In genomic region chr2:166615338-166616075, GRCm38 (mm10) we compare ENCODE assay signal across 13 mouse cellular contexts.
A peak's percentile ranks its signal among the peaks of the same experiment; 100 is the strongest.
DNase-seq lines count a peak whose midpoint lies in the region; ATAC-seq and TF ChIP-seq lines count a peak whose summit lies in the region.
"Had no signal": no experiment of that assay in that cellular context is flagged by ENCODE, and none has a peak within 500 bp of the region (broad histone marks: within the 10 kb centered on the region; RNA-seq: fewer than 3 reads in every experiment).

No protein-coding gene starts in this region.

- H3K4me1 ChIP-seq in stomach, postnatal 0 days (replicated peaks; ENCODE audit: control insufficient read depth, insufficient read depth), result no peaks in the 10 kb centered on the region
- H3K4me1 ChIP-seq: limb, embryonic 13.5 days had no signal

- 68% methylated on average over 2 of the region's 2 CpGs for WGBS in stomach, postnatal 0 days

- peak overlapping the region; percentile 43; the same call in 1 of the 2 replicates for H3K27ac ChIP-seq in layer of hippocampus, adult 2 months
- peak overlapping the region; percentile 92 for H3K27ac ChIP-seq in gastrocnemius, adult 2 months
- 0 out of 2 replicates have a peak overlapping the region, but pooled peaks have one; percentile 30 for H3K27ac ChIP-seq in stomach, postnatal 0 days (replicated peaks)
- H3K27ac ChIP-seq: hindbrain, postnatal 0 days; limb, embryonic 13.5 days had no signal

- ATAC-seq in stomach, postnatal 0 days (ENCODE audit: low FRiP score, low TSS enrichment), result peak; percentile 21; the same call in 1 of the 2 replicates
- ATAC-seq: hindbrain, postnatal 0 days; liver, postnatal 0 days had no signal

- intact Hi-C loops in gastrocnemius, adult 2 months (cut with DNase I), result no loop called here
- intact Hi-C loops in left cerebral cortex, postnatal 25 days (cut with DNase I), result no loop called here

- H3K9me3 ChIP-seq in stomach, postnatal 0 days (ENCODE audit: control insufficient read depth, low read length), result no peaks in the 10 kb centered on the region
- H3K9me3 ChIP-seq: limb, embryonic 13.5 days had no signal

- no peaks in the 10 kb centered on the region for H3K27me3 ChIP-seq in stomach, postnatal 0 days (ENCODE audit: control insufficient read depth, insufficient read depth, low read length)
- H3K27me3 ChIP-seq: limb, embryonic 13.5 days had no signal

- no peaks in the 10 kb centered on the region for H3K36me3 ChIP-seq in stomach, postnatal 0 days (ENCODE audit: control insufficient read depth, insufficient read depth, low read length)

- H3K9ac ChIP-seq in stomach, postnatal 0 days (ENCODE audit: low read length), result no peak overlapping the region
- H3K9ac ChIP-seq: limb, embryonic 13.5 days; liver, postnatal 0 days had no signal

- no peak for TF ChIP-seq EP300 in stomach, postnatal 0 days (optimal IDR thresholded peaks at IDR 0.05)

- H3K4me2 ChIP-seq in stomach, postnatal 0 days (replicated peaks; ENCODE audit: low read depth), result no peak overlapping the region
- H3K4me2 ChIP-seq: limb, embryonic 13.5 days had no signal

- no peak overlapping the region for H3K4me3 ChIP-seq in layer of hippocampus, adult 2 months
- H3K4me3 ChIP-seq in gastrocnemius, adult 2 months, result no peak overlapping the region
- no peak overlapping the region for H3K4me3 ChIP-seq in stomach, postnatal 0 days (ENCODE audit: low read depth, low read length)
- H3K4me3 ChIP-seq: limb, embryonic 13.5 days had no signal

- no peak for DNase-seq in layer of hippocampus, adult 2 months (ENCODE audit: low spot score in 2 of 2)
- DNase-seq in layer of hippocampus, adult 9-10 months (ENCODE audit: low spot score), result no peak
- DNase-seq in gastrocnemius, adult 2 months, result peak; percentile 94
- peak; percentile 56 to 67 for DNase-seq in heart, adult 9 months (ENCODE audit: low spot score in 2 of 2)
- no peak for DNase-seq in stomach, postnatal 0 days (ENCODE audit: low spot score)
- no peak for DNase-seq in layer of hippocampus, postnatal 14 days (ENCODE audit: low spot score in 2 of 2)
- DNase-seq in left cerebral cortex, postnatal 25 days (ENCODE audit: low spot score in 2 of 2), result no peak
- DNase-seq: cerebellum, adult 9-10 months; kidney, postnatal 10 days; liver, postnatal 0 days; thymus, postnatal 4 days had no signal

- no peak for TF ChIP-seq CTCF in layer of hippocampus, adult 2 months (conservative IDR thresholded peaks at IDR 0.05)
- TF ChIP-seq CTCF in gastrocnemius, adult 2 months (IDR thresholded peaks at IDR 0.05), result no peak
- no peak for TF ChIP-seq CTCF in stomach, postnatal 0 days (IDR thresholded peaks at IDR 0.05; ENCODE audit: low read depth)

Comparison
In these comparisons a context has a peak if more than half of its experiments do, and no peak if none do; other contexts are left out.
1. DNase-seq: peak in gastrocnemius, adult 2 months (single experiment) and heart, adult 9 months (2 of 2); none in layer of hippocampus, adult 2 months (0 of 2), layer of hippocampus, adult 9-10 months (single experiment), stomach, postnatal 0 days (single experiment), layer of hippocampus, postnatal 14 days (0 of 2) and left cerebral cortex, postnatal 25 days (0 of 2).
2. H3K27ac ChIP-seq: peak in every context shown above with its lines; median percentile 92 in gastrocnemius, adult 2 months; 43 in layer of hippocampus, adult 2 months; 30 in stomach, postnatal 0 days.